Mouse (Mus musculus): ENCODE results near the gene Apba1. TPM values are rescaled to one million over a fixed set of nuclear protein-coding genes. Genes with fewer than 3 reads are reported as not detected.

The Apba1 gene
- polyA plus RNA-seq, 1 experiment from 2014 or later = 0.52 TPM

- no peaks in the 10 kb centered on the region for H3K9me3 ChIP-seq (replicated peaks; ENCODE audit: control insufficient read depth, low read length)
- ATAC-seq (replicated peaks; ENCODE audit: insufficient number of reproducible peaks, low FRiP score, low TSS enrichment, low read depth) = no peak
- H3K27ac ChIP-seq (replicated peaks; ENCODE audit: low read depth, low read length) = no peak overlapping the region
- no peak overlapping the region for H3K9ac ChIP-seq (replicated peaks; ENCODE audit: low read length)
- no peaks in the 10 kb centered on the region for H3K27me3 ChIP-seq (ENCODE audit: control insufficient read depth, insufficient read depth, low read length)
- 82% methylated on average over 5 of the region's 6 CpGs for WGBS
- H3K36me3 ChIP-seq (replicated peaks; ENCODE audit: control insufficient read depth, insufficient read depth, low read depth, low read length) = no peaks in the 10 kb centered on the region
- no peak overlapping the region for H3K4me2 ChIP-seq (ENCODE audit: low read depth, low read length)
- no peaks in the 10 kb centered on the region for H3K4me1 ChIP-seq (ENCODE audit: control insufficient read depth, insufficient read depth, low read length)
- H3K4me3 ChIP-seq (ENCODE audit: low read depth, low read length) = no peak overlapping the region
- DNase-seq (ENCODE audit: low spot score) = no peak
Measured at GRCm38 (mm10) chr19:23960831-23961447, 202.3 kb downstream of the Apba1 start.

GRCm38 (mm10) chr19:23961516-23961915 lies 202.8 kb downstream of the Apba1 start:
- 0% methylated on average over 8 of the region's 8 CpGs for WGBS
- Histone ChIP-seq H3K9ac (replicated peaks; ENCODE audit: low read length) (no peak overlapping the region), H3K36me3 (replicated peaks; ENCODE audit: control insufficient read depth, insufficient read depth, low read depth, low read length) (no peaks in the 10 kb centered on the region), H3K27me3 (ENCODE audit: control insufficient read depth, insufficient read depth, low read length) (no peaks in the 10 kb centered on the region), H3K4me1 (ENCODE audit: control insufficient read depth, insufficient read depth, low read length) (no peaks in the 10 kb centered on the region), H3K27ac (replicated peaks; ENCODE audit: low read depth, low read length) (no peak overlapping the region), H3K4me2 (ENCODE audit: low read depth, low read length) (no peak overlapping the region), H3K4me3 (ENCODE audit: low read depth, low read length) (no peak overlapping the region), H3K9me3 (replicated peaks; ENCODE audit: control insufficient read depth, low read length) (no peaks in the 10 kb centered on the region)
- ATAC-seq (replicated peaks; ENCODE audit: insufficient number of reproducible peaks, low FRiP score, low TSS enrichment, low read depth) = peak; percentile 63
- peak; percentile 80 for DNase-seq (ENCODE audit: low spot score)

- H3K9ac ChIP-seq (replicated peaks; ENCODE audit: low read length) = no peak overlapping the region
- no peak overlapping the region for H3K4me3 ChIP-seq (ENCODE audit: low read depth, low read length)
- H3K27me3 ChIP-seq (ENCODE audit: control insufficient read depth, insufficient read depth, low read length) = no peaks in the 10 kb centered on the region
- H3K36me3 ChIP-seq (replicated peaks; ENCODE audit: control insufficient read depth, insufficient read depth, low read depth, low read length) = no peaks in the 10 kb centered on the region
- H3K4me2 ChIP-seq (ENCODE audit: low read depth, low read length) = no peak overlapping the region
- no peak for DNase-seq (ENCODE audit: low spot score)
- no peak for ATAC-seq (replicated peaks; ENCODE audit: insufficient number of reproducible peaks, low FRiP score, low TSS enrichment, low read depth)
- 66% methylated on average over 10 of the region's 10 CpGs for WGBS
- no peaks in the 10 kb centered on the region for H3K4me1 ChIP-seq (ENCODE audit: control insufficient read depth, insufficient read depth, low read length)
- H3K9me3 ChIP-seq (replicated peaks; ENCODE audit: control insufficient read depth, low read length) = no peaks in the 10 kb centered on the region
- no peak overlapping the region for H3K27ac ChIP-seq (replicated peaks; ENCODE audit: low read depth, low read length)
Measured at GRCm38 (mm10) chr19:23964401-23964910, 205.8 kb downstream of the Apba1 start.

- 89% methylated on average over 9 of the region's 9 CpGs for WGBS
- Histone ChIP-seq H3K27ac (replicated peaks; ENCODE audit: low read depth, low read length) (no peak overlapping the region), H3K4me2 (ENCODE audit: low read depth, low read length) (no peak overlapping the region), H3K27me3 (ENCODE audit: control insufficient read depth, insufficient read depth, low read length) (no peaks in the 10 kb centered on the region), H3K9ac (replicated peaks; ENCODE audit: low read length) (no peak overlapping the region), H3K4me3 (ENCODE audit: low read depth, low read length) (no peak overlapping the region), H3K4me1 (ENCODE audit: control insufficient read depth, insufficient read depth, low read length) (no peaks in the 10 kb centered on the region), H3K36me3 (replicated peaks; ENCODE audit: control insufficient read depth, insufficient read depth, low read depth, low read length) (no peaks in the 10 kb centered on the region), H3K9me3 (replicated peaks; ENCODE audit: control insufficient read depth, low read length) (no peaks in the 10 kb centered on the region)
- no peak for DNase-seq (ENCODE audit: low spot score)
- no peak for ATAC-seq (replicated peaks; ENCODE audit: insufficient number of reproducible peaks, low FRiP score, low TSS enrichment, low read depth)
Measured at GRCm38 (mm10) chr19:23966376-23966775, 207.7 kb downstream of the Apba1 start.

- Histone ChIP-seq H3K9ac (replicated peaks; ENCODE audit: low read length) (no peak overlapping the region), H3K4me1 (ENCODE audit: control insufficient read depth, insufficient read depth, low read length) (no peaks in the 10 kb centered on the region), H3K27me3 (ENCODE audit: control insufficient read depth, insufficient read depth, low read length) (no peaks in the 10 kb centered on the region), H3K9me3 (replicated peaks; ENCODE audit: control insufficient read depth, low read length) (no peaks in the 10 kb centered on the region), H3K27ac (replicated peaks; ENCODE audit: low read depth, low read length) (no peak overlapping the region), H3K4me3 (ENCODE audit: low read depth, low read length) (no peak overlapping the region), H3K4me2 (ENCODE audit: low read depth, low read length) (no peak overlapping the region), H3K36me3 (replicated peaks; ENCODE audit: control insufficient read depth, insufficient read depth, low read depth, low read length) (no peaks in the 10 kb centered on the region)
- ATAC-seq (replicated peaks; ENCODE audit: insufficient number of reproducible peaks, low FRiP score, low TSS enrichment, low read depth) = no peak
- DNase-seq (ENCODE audit: low spot score) = no peak
- 41% methylated on average over 2 of the region's 2 CpGs for whole genome bisulfite sequencing
Measured at GRCm38 (mm10) chr19:23967156-23967555, 208.5 kb downstream of the Apba1 start.

GRCm38 (mm10) chr19:23968125-23968861 lies 209.6 kb downstream of the Apba1 start:
- Histone ChIP-seq H3K27ac (replicated peaks; ENCODE audit: low read depth, low read length) (no peak overlapping the region), H3K4me1 (ENCODE audit: control insufficient read depth, insufficient read depth, low read length) (no peaks in the 10 kb centered on the region), H3K4me2 (ENCODE audit: low read depth, low read length) (no peak overlapping the region), H3K9ac (replicated peaks; ENCODE audit: low read length) (no peak overlapping the region), H3K36me3 (replicated peaks; ENCODE audit: control insufficient read depth, insufficient read depth, low read depth, low read length) (no peaks in the 10 kb centered on the region), H3K27me3 (ENCODE audit: control insufficient read depth, insufficient read depth, low read length) (no peaks in the 10 kb centered on the region), H3K4me3 (ENCODE audit: low read depth, low read length) (no peak overlapping the region), H3K9me3 (replicated peaks; ENCODE audit: control insufficient read depth, low read length) (no peaks in the 10 kb centered on the region)
- WGBS = 58% methylated on average over 5 of the region's 5 CpGs
- no peak for DNase-seq (ENCODE audit: low spot score)
- no peak for ATAC-seq (replicated peaks; ENCODE audit: insufficient number of reproducible peaks, low FRiP score, low TSS enrichment, low read depth)

- Histone ChIP-seq H3K27me3 (ENCODE audit: control insufficient read depth, insufficient read depth, low read length) (no peaks in the 10 kb centered on the region), H3K9me3 (replicated peaks; ENCODE audit: control insufficient read depth, low read length) (no peaks in the 10 kb centered on the region), H3K4me1 (ENCODE audit: control insufficient read depth, insufficient read depth, low read length) (no peaks in the 10 kb centered on the region), H3K36me3 (replicated peaks; ENCODE audit: control insufficient read depth, insufficient read depth, low read depth, low read length) (no peaks in the 10 kb centered on the region), H3K9ac (replicated peaks; ENCODE audit: low read length) (no peak overlapping the region), H3K4me3 (ENCODE audit: low read depth, low read length) (no peak overlapping the region), H3K27ac (replicated peaks; ENCODE audit: low read depth, low read length) (no peak overlapping the region), H3K4me2 (ENCODE audit: low read depth, low read length) (no peak overlapping the region)
- no peak for DNase-seq (ENCODE audit: low spot score)
- WGBS = 65% methylated on average over 2 of the region's 2 CpGs
- ATAC-seq (replicated peaks; ENCODE audit: insufficient number of reproducible peaks, low FRiP score, low TSS enrichment, low read depth) = no peak
Measured at GRCm38 (mm10) chr19:23968862-23969225, 210.2 kb downstream of the Apba1 start.

- Histone ChIP-seq H3K27me3 (ENCODE audit: control insufficient read depth, insufficient read depth, low read length) (no peaks in the 10 kb centered on the region), H3K4me1 (ENCODE audit: control insufficient read depth, insufficient read depth, low read length) (no peaks in the 10 kb centered on the region), H3K4me2 (ENCODE audit: low read depth, low read length) (no peak overlapping the region), H3K9me3 (replicated peaks; ENCODE audit: control insufficient read depth, low read length) (no peaks in the 10 kb centered on the region), H3K9ac (replicated peaks; ENCODE audit: low read length) (no peak overlapping the region), H3K36me3 (replicated peaks; ENCODE audit: control insufficient read depth, insufficient read depth, low read depth, low read length) (no peaks in the 10 kb centered on the region), H3K4me3 (ENCODE audit: low read depth, low read length) (no peak overlapping the region), H3K27ac (replicated peaks; ENCODE audit: low read depth, low read length) (no peak overlapping the region)
- ATAC-seq (replicated peaks; ENCODE audit: insufficient number of reproducible peaks, low FRiP score, low TSS enrichment, low read depth) = no peak
- DNase-seq (ENCODE audit: low spot score) = no peak
- WGBS = 95% methylated on average over 3 of the region's 3 CpGs
Measured at GRCm38 (mm10) chr19:23970374-23970773, 211.7 kb downstream of the Apba1 start.
